Mouse (Mus musculus): Measurements from ENCODE around the gene 9230102O04Rik.

The 9230102O04Rik gene

DNA sequence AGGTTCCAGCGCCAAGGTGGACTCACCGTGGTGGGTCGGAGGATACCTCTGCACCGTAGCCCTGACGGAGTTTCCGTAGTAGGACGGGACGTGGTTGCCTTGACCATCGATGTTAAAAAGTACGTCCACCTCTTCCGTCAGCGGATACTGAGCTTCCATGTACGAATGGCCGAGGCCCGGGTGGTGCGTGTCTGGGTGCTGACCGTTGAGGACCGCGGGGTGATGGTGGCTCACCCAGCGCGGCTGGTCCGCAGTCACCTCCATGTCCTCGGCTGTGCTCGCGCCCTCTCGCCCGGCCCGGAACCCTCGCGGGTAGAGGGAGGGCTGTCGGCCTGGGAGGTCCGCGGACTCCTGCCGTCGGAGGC is 12.0 kb downstream of the 9230102O04Rik start:
- in situ Hi-C loops (cut with MboI; ENCODE audit: low pct_unique_long_range_greater_than_20kb in 1 of 2, low sequenced_read_pairs in 2 of 2, unreplicated experiment in 1 of 2) = loop anchor here (10.0 to 25.0 kb wide), 2 partner anchors 233 to 485 kb away; partner anchors contain the start of gene Sfmbt2 (in 1 of the 2)

DNA sequence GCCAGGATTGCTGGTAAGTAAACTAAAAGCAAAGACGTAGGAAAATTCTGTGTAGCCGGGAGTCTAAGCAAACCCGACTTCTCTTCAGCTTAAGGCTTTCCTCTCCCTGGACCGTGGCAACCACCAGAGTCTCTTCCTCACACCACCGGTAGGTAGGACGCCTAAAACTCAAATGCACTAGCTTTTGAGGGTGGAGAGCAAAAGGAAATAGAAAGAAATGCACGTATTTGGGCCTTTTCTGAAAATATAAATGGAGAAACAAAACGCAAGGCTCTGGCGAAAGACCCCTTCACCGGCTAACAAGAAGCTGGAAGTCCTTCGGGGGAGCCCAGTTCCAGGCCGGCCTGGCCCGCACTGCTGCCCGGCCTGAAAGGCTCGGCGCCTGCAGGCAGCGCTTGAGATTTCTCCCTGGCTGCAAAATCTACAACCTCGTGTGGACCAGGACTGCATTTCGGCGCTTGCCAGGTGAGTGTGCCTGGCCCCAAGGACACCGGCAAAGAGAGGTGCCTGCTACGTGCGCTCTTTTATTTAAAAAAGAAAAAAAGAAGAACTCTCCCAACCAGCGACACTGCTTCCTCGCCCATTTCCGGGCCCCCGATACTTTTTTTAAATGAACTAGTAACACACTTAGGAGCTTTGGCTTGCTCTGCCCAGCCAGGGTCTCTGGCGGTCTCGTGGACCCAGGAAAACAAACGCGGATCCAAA is 12.6 kb downstream of the 9230102O04Rik start:
- in situ Hi-C loops (cut with MboI; ENCODE audit: low pct_unique_long_range_greater_than_20kb in 1 of 2, low sequenced_read_pairs in 2 of 2, unreplicated experiment in 1 of 2) = loop anchor here (10.0 to 25.0 kb wide), 2 partner anchors 232 to 486 kb away; partner anchors contain the start of gene Sfmbt2 (in 1 of the 2)

DNA sequence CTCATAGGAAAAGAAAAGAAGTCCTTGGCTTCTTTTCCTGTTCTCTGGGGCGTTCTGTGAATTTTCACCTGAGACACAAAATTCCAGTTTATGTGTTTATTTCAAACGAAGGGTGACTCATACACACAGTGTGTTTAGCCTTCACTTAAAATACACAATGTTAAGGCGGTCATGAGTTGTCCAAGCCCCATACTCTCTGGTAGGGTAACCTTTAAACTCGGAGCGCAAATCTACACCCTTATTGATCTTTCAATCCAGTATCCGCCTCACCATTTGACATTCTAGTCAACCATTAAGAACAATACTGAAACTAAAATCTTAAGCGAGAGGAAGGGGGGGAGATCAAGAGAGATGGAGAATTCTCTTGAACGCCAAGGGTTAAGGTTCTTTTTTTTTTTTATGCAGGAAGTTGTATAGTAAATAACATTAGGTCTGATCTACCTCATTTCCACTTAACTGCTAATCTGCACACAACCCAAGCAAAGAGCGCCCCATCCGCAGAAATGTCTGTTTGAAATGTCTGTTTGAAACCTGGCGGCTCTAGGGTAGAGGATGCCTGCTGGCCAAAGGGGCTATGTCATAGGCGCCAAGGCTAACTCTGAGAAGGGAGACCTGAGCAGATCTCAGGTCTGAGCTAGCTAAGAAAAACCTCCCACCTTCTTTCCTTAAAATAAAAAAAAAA is 13.5 kb downstream of the 9230102O04Rik start:
- in situ Hi-C loops (cut with MboI; ENCODE audit: low pct_unique_long_range_greater_than_20kb in 1 of 2, low sequenced_read_pairs in 2 of 2, unreplicated experiment in 1 of 2) = loop anchor here (10.0 to 25.0 kb wide), 2 partner anchors 231 to 486 kb away; partner anchors contain the start of gene Sfmbt2 (in 1 of the 2)

DNA sequence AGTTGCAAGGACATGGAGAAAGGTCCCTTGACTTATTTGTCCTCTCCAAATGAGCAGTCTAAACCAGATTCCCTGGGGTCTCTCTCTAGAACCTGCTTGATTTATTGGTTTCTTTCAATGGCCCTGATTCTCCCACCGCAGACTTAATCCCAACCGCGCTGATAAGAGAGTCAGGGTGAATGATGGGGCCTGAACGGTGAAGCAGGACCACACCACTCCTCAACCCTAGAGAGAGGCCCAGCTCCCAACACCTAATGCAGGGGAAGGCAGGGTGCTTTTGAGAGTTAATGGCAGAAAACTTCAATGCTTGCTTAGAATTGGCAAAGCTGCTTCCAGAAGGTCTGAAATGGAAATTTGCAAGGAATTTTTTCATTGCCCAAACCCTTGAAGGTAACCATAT is 14.1 kb downstream of the 9230102O04Rik start:
- in situ Hi-C loops (cut with MboI; ENCODE audit: low pct_unique_long_range_greater_than_20kb in 1 of 2, low sequenced_read_pairs in 2 of 2, unreplicated experiment in 1 of 2) = loop anchor here (10.0 to 25.0 kb wide), 2 partner anchors 230 to 487 kb away; partner anchors contain the start of gene Sfmbt2 (in 1 of the 2)

DNA sequence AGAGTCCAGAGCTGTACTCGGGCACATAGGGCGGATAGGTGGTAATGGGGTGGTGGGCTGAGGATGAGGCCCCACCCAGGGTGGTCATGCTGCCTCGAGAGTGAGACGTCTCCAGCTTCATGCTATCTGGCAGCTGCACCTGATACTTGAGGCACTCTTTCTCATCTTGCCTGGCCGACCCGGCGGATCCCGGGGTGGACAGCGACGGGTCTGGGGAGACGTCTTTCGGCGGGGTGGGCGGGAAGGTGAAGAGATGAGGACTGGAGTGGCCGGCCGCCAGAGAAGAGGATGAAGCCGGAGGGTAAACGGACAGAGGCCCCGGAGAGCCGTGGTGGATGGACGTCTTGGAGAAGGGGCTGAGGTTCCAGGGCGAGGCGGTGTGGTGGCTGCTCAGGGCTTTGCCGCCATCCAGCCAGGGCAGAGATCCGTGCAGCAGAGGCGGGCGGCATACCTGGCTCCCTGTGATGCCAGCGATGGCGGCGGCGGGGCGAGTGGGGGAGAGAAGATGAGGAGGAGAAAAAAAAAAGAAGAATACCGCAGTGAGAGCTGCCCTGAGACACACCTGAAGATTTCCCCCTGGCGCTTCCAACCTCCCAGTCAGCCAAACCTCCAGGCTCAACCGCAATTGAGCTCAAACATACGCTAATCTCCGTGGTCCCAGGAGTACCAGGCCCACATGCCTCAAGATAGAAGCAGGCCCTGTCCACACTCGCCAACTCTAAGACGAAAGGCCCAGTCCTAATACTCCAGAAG is 14.7 kb downstream of the 9230102O04Rik start:
- in situ Hi-C loops (cut with MboI; ENCODE audit: low pct_unique_long_range_greater_than_20kb in 1 of 2, low sequenced_read_pairs in 2 of 2, unreplicated experiment in 1 of 2) = loop anchor here (10.0 to 25.0 kb wide), 2 partner anchors 230 to 488 kb away; partner anchors contain the start of gene Sfmbt2 (in 1 of the 2)

DNA sequence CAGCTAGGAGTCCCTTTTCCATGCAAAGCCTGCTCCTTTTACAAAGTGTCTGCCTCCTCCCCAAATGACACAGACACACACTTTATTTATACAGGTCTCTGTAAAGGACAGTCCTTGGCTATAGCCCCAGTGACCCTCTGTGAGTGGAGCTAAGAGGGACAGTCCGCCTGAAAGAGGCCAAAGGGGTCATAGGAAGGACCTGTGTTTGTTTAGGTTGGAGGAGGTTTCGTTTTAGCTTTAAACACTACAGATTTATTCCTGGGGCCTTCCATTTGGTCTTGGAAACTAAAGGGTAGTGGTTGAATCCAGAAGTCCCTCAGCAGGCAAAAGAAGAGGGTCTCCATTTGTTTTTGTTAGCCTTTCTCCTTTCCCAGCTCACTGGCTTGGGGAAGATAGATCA is 15.6 kb downstream of the 9230102O04Rik start:
- in situ Hi-C loops (cut with MboI; ENCODE audit: low pct_unique_long_range_greater_than_20kb in 1 of 2, low sequenced_read_pairs in 2 of 2, unreplicated experiment in 1 of 2) = loop anchor here in 1 of 2 experiments (10.0 kb wide), 1 partner anchor 229 kb away; no protein-coding TSS in a partner anchor

DNA sequence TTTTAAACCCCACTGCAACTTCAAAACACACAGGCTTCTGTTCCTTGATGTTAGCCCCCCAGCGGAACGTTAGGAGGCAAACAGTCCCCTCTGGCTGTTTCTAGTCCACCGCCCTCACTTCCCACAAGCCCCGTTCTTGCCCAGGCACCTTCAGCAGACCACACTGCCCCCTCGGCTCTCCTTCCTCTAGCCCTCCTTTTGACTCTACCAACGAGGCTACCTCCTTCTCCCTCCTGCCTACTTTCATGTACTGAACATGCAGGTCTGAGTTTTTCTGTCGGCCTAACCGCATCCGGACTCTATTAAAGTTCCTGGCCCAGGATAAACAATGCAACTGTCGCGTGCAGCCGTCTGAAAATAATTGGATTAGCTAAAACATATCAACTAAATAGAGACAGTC is 16.7 kb downstream of the 9230102O04Rik start:
- in situ Hi-C loops (cut with MboI; ENCODE audit: low pct_unique_long_range_greater_than_20kb in 1 of 2, low sequenced_read_pairs in 2 of 2, unreplicated experiment in 1 of 2) = loop anchor here in 1 of 2 experiments (10.0 kb wide), 1 partner anchor 228 kb away; no protein-coding TSS in a partner anchor

DNA sequence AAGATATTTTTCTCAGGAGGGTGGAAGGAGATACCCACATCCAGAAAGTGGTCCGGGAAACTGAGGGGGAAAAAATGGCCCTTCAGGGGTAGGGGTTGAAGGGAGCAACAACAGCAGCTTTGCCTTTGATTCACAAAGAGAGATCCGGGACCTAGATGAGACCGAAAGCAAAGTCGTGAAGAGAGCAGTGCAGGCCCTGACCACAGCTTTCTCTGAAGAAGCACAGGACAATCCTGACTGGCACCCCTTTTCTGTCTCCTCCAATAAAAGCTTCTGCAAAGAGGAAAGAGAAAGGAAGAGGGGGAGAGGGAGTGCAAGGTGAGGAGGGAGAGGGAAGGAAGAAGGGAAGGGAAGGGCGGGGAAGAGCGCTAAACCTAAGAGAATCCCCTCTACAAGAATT is 17.5 kb downstream of the 9230102O04Rik start:
- in situ Hi-C loops (cut with MboI; ENCODE audit: low pct_unique_long_range_greater_than_20kb in 1 of 2, low sequenced_read_pairs in 2 of 2, unreplicated experiment in 1 of 2) = loop anchor here in 1 of 2 experiments (10.0 kb wide), 1 partner anchor 227 kb away; no protein-coding TSS in a partner anchor

DNA sequence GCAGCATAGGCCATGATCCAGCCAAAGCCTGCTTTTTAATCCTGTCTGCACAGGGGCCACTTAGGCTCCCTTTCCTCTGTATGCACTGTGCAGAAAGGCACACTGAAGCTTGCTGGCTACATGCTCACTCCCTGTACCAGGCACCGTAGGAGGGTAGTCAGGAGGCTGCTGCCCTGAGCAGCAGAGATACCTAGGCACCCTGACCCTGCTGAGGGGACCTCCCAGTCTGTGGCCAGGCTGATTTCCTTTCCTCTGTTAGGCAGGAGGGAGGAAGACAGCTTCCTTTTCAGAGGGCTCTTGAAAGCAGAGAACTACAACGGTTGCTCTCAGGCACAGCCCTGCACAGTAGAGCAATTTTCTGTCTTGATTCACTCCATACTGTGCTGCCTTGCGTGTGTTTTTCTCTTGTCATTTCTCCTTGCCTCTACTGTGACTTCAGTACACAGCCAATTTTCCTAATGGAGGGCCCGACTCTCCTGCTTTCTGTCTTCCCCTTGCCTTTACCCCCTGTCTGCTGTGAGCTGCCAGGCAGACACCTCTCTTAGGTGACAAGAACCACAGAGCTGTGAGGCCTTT is 18.1 kb downstream of the 9230102O04Rik start:
- in situ Hi-C loops (cut with MboI; ENCODE audit: low pct_unique_long_range_greater_than_20kb in 1 of 2, low sequenced_read_pairs in 2 of 2, unreplicated experiment in 1 of 2) = loop anchor here in 1 of 2 experiments (10.0 kb wide), 1 partner anchor 226 kb away; no protein-coding TSS in a partner anchor

DNA sequence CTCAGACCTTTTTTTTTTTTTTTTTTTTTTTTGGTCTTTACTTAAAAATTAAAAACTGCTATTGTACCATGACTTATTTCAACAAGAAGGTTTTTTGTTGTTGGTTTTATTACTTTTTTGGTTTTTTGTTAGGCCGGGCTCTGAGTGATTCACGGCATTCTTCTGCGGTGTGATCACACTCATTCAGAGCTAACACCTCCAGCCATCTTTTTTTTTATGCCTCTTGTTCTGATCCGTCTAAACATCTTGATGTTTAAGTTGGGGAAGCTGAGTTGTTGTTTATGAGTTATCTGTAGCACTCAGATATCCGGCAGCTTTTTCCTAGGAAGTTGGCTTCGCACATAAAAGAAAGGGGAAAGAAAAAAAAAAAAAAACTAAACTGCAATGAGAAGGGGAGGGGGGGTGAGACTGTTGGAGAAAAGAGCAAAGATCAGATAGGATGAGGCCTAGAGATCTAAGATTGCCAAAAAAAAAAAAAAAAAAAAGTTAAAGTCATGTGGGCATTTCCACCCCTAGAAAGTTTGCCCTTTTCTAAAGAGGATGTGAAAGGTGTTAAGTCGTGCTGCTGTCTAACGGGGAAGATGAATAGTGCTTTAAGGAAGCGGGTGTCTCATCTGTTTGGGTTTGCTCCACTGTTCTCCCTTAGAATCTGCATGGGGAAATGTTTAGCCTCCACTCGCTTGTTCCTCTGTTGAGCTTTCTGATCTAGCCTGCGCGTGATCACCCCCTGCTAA is 22.1 kb downstream of the 9230102O04Rik start:
- in situ Hi-C loops (cut with MboI; ENCODE audit: low pct_unique_long_range_greater_than_20kb in 1 of 2, low sequenced_read_pairs in 2 of 2, unreplicated experiment in 1 of 2) = no loop called here

DNA sequence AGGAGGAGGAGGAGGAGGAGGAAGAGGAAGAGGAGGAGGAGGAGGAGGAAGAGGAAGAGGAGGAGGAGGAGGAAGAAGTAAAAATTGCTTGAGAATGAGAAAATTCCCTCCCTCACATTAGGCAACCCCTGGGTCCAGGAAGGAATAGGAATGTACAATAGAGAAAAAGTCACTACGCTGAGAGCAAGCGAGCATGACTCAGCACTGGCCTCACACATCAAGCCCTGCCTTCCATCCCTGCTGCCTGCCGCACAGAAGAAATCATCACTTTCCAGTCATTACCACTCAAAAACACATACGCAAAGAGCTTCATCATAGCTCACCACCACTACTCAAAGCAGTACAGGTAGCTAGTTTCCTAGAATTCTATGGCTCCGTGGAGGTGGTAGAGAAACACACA is 28.6 kb downstream of the 9230102O04Rik start:
- in situ Hi-C loops (cut with MboI; ENCODE audit: low pct_unique_long_range_greater_than_20kb in 1 of 2, low sequenced_read_pairs in 2 of 2, unreplicated experiment in 1 of 2) = no loop called here

DNA sequence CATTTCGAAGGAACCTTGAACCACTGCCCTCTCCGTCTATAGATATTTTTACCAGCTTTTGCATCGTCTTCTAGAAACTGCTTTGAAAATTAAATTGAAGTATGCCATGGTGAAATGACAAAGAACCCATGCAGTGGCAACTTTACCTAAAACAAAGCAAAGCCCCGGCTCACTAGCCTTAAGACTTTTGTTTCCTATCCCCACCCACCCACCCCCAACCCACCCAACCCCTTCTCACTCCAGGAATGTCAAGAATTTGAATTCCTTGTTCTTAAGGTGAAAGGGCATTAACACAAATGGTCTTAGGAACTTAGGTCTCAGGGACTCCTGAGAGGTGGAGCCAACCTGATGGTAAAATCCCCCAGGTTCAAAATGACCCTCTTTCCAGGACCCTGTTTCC is 33.5 kb downstream of the 9230102O04Rik start:
- in situ Hi-C loops (cut with MboI; ENCODE audit: low pct_unique_long_range_greater_than_20kb in 1 of 2, low sequenced_read_pairs in 2 of 2, unreplicated experiment in 1 of 2) = no loop called here

DNA sequence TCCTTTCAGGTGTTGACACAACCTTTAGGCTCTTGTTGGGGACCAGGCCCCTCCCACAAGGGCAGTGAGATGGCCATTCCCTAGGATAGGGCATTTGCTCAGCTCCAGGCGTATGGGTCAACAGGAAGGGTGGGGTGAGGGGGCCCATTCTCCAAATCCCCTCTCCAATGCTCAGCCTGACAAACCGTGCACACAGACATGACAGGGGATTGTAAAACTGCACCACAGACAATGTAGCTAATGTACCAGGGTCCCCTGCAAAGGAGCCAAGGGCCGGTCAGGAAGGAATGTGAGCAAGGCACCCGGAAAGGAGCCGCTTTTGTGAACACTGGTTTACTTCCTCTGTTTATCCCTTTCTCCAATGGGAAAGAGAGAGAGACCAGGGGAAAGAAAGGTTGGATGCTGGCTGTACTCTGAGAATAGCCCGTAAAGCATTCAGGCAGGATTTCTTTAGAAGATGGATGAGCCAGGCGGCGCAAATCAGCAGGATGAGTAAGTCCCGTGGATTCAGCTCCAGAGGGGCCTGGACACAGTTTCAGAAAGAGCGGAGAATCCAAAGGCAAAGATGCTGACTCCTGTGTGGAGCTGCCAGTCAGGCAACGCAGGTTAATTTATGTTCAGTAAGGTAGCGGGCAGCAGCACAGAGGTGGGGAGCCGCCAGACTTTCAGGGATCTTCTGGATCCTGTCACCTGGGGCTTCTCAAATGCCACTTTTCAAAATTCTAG is 36.3 kb downstream of the 9230102O04Rik start:
- in situ Hi-C loops (cut with MboI; ENCODE audit: low pct_unique_long_range_greater_than_20kb in 1 of 2, low sequenced_read_pairs in 2 of 2, unreplicated experiment in 1 of 2) = no loop called here

DNA sequence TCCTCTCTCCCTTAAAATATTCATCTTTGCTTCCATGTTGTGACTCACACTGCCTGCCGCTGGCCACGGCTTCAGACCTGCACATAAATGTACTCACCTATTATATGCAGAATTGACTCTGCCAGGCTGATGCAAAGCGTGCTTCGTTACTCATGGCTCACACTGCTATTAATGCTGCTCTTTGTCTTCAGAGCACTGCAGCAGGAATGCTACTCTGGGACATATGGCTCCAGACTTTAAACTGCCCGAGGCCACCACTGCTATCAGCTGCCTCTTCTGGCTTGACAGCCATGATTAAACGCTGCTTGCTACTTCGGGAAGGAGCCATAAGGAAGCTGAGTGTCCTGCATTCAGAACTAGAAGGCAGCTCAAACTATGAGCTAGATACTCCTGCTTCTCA is 54.1 kb downstream of the 9230102O04Rik start:
- in situ Hi-C loops (cut with MboI; ENCODE audit: low pct_unique_long_range_greater_than_20kb in 1 of 2, low sequenced_read_pairs in 2 of 2, unreplicated experiment in 1 of 2) = no loop called here

DNA sequence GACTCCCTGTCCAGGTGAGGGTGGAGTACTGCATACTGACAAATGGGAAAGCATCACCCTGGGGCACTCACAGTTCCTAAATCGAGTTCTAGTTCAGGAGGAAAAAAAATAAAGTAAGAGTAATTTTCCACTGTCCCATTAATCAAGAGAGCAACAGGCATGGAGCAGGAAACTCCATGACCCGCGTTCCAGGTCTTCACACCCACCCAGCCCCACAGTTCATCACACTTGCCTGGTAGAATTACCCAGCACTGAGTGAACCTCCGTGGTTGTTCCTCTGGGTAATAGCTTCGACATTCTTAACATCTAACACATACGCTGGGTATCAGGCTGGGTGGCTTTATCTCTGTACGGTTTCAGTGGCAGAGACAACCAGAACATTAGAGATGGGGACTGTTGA is 55.6 kb downstream of the 9230102O04Rik start:
- in situ Hi-C loops (cut with MboI; ENCODE audit: low pct_unique_long_range_greater_than_20kb in 1 of 2, low sequenced_read_pairs in 2 of 2, unreplicated experiment in 1 of 2) = no loop called here

Data from mouse embryonic stem cell (cell line).